Mouse (Mus musculus) lung, postnatal 36 days (tissue): ENCODE data around the gene C5ar1.
"Not testable (repeated sequence)": the region's sequence is repeated elsewhere in the genome, so short reads cannot be mapped to it uniquely, and the experiment has no call there.

Source experiments
- DNase-seq: peaks from one replicate; pipeline ENCODE4 v3.0.0; 2022; ENCODE audit warnings: mixed read lengths

The C5ar1 gene

GRCm38 (mm10) chr7:16274922-16275890, 15.9 kb upstream of the C5ar1 start:
- DNase-seq = no peak

- DNase-seq = peak; percentile 65
Measured at GRCm38 (mm10) chr7:16273766-16274140, 14.4 kb upstream of the C5ar1 start.

- DNase-seq = peak; percentile 96
Measured at GRCm38 (mm10) chr7:16273081-16273765, 13.9 kb upstream of the C5ar1 start, which contains the start of gene Inafm1. Gene Inafm1 (minus strand): TSS chr7:16273617.

GRCm38 (mm10) chr7:16272681-16273080, 13.3 kb upstream of the C5ar1 start:
- DNase-seq = peak; percentile 75

GRCm38 (mm10) chr7:16271139-16271538, 11.8 kb upstream of the C5ar1 start:
- no peak for DNase-seq

- DNase-seq = not testable (repeated sequence)
Measured at GRCm38 (mm10) chr7:16266593-16266992, 7.3 kb upstream of the C5ar1 start.

- no peak for DNase-seq
Measured at GRCm38 (mm10) chr7:16265856-16266255, 6.5 kb upstream of the C5ar1 start.

GRCm38 (mm10) chr7:16263843-16264242, 4.5 kb upstream of the C5ar1 start:
- DNase-seq = no peak

GRCm38 (mm10) chr7:16263015-16263787, 3.9 kb upstream of the C5ar1 start:
- DNase-seq = peak; percentile 95

GRCm38 (mm10) chr7:16261097-16261496, 1.8 kb upstream of the C5ar1 start:
- no peak for DNase-seq

- DNase-seq = peak; percentile 54
Measured at GRCm38 (mm10) chr7:16257830-16258229, 1.5 kb downstream of the C5ar1 start.

- not testable (repeated sequence) for DNase-seq
Measured at GRCm38 (mm10) chr7:16255963-16256362, 3.4 kb downstream of the C5ar1 start.

GRCm38 (mm10) chr7:16254195-16254594, 5.1 kb downstream of the C5ar1 start:
- no peak for DNase-seq

- DNase-seq = peak; percentile 53
Measured at GRCm38 (mm10) chr7:16250687-16251086, 8.7 kb downstream of the C5ar1 start.

GRCm38 (mm10) chr7:16245958-16246357, 13.4 kb downstream of the C5ar1 start:
- DNase-seq = peak; percentile 55

GRCm38 (mm10) chr7:16244067-16244466, 15.3 kb downstream of the C5ar1 start, which contains the start of gene C5ar2:
Gene C5ar2 (minus strand): TSS chr7:16244154.
- DNase-seq = peak; percentile 75

GRCm38 (mm10) chr7:16242198-16242597, 17.1 kb downstream of the C5ar1 start:
- DNase-seq = no peak

GRCm38 (mm10) chr7:16241787-16242186, 17.6 kb downstream of the C5ar1 start:
- DNase-seq = peak; percentile 26

GRCm38 (mm10) chr7:16240978-16241303, 18.4 kb downstream of the C5ar1 start:
- DNase-seq = no peak

- DNase-seq = no peak
Measured at GRCm38 (mm10) chr7:16240281-16240977, 18.9 kb downstream of the C5ar1 start.

GRCm38 (mm10) chr7:16239554-16239997, 19.8 kb downstream of the C5ar1 start:
- DNase-seq = peak; percentile 77

GRCm38 (mm10) chr7:16229869-16230268, 29.5 kb downstream of the C5ar1 start:
- DNase-seq = peak; percentile 76
